Mouse (Mus musculus): ENCODE data around the gene Prph. TPM values are rescaled to one million over a fixed set of nuclear protein-coding genes. Genes with fewer than 3 reads are reported as not detected.

Prph gene
- total and polyA plus RNA-seq, 2 experiments from 2014 or later = 50.0 to 62.6 TPM

GRCm38 (mm10) chr15:99049473-99050253 lies 5.3 kb upstream of the Prph start:
- Histone ChIP-seq H3K27me3 (ENCODE audit: insufficient read depth, low read length) (0 out of 2 replicates have a peak, but pooled peaks cover under 1% of the 10 kb centered on the region), H3K27ac (no peak overlapping the region), H3K4me3 (ENCODE audit: low read length) (no peak overlapping the region), H3K9ac (replicated peaks; ENCODE audit: low read length) (no peak overlapping the region), H3K4me2 (ENCODE audit: low read depth, low read length) (no peak overlapping the region), H3K9me3 (ENCODE audit: low read length) (no peaks in the 10 kb centered on the region), H3K36me3 (ENCODE audit: insufficient read depth, low read length) (no peaks in the 10 kb centered on the region), H3K4me1 (ENCODE audit: insufficient read depth, low read length) (no peaks in the 10 kb centered on the region)
- ATAC-seq (no peak), DNase-seq (ENCODE audit: low spot score) (peak; percentile 86)
- peak; percentile 91 for TF ChIP-seq CTCF (IDR thresholded peaks at IDR 0.05; ENCODE audit: low read depth)
- WGBS = 38% methylated on average over 13 of the region's 13 CpGs

- DNase-seq (ENCODE audit: low spot score) = peak; percentile 35
- no peak for TF ChIP-seq CTCF (IDR thresholded peaks at IDR 0.05; ENCODE audit: low read depth)
- peaks cover 35% of the 10 kb centered on the region for H3K27me3 ChIP-seq (ENCODE audit: insufficient read depth, low read length)
- no peaks in the 10 kb centered on the region for H3K9me3 ChIP-seq (ENCODE audit: low read length)
- H3K4me1 ChIP-seq (ENCODE audit: insufficient read depth, low read length) = no peaks in the 10 kb centered on the region; the same call in 1 of the 2 replicates
- H3K9ac ChIP-seq (replicated peaks; ENCODE audit: low read length) = no peak overlapping the region
- no peaks in the 10 kb centered on the region for H3K36me3 ChIP-seq (ENCODE audit: insufficient read depth, low read length)
- ATAC-seq = no peak
- H3K4me3 ChIP-seq (ENCODE audit: low read length) = no peak overlapping the region
- H3K27ac ChIP-seq = no peak overlapping the region
- 11% methylated on average over 9 of the region's 9 CpGs for WGBS
- no peak overlapping the region for H3K4me2 ChIP-seq (ENCODE audit: low read depth, low read length)
Observed at GRCm38 (mm10) chr15:99053373-99053772, 1.6 kb upstream of the Prph start.

GRCm38 (mm10) chr15:99055511-99055961 lies 562 bp downstream of the Prph start:
- under 1% methylated on average over 37 of the region's 37 CpGs for WGBS
- Histone ChIP-seq H3K4me1 (ENCODE audit: insufficient read depth, low read length) (no peaks in the 10 kb centered on the region; the same call in 1 of the 2 replicates), H3K4me3 (ENCODE audit: low read length) (peak overlapping the region; percentile 34), H3K27me3 (ENCODE audit: insufficient read depth, low read length) (peaks cover 38% of the 10 kb centered on the region), H3K4me2 (ENCODE audit: low read depth, low read length) (peak overlapping the region; percentile 65), H3K27ac (no peak overlapping the region), H3K36me3 (ENCODE audit: insufficient read depth, low read length) (no peaks in the 10 kb centered on the region), H3K9me3 (ENCODE audit: low read length) (no peaks in the 10 kb centered on the region), H3K9ac (replicated peaks; ENCODE audit: low read length) (peak overlapping the region; percentile 22; the same call in 1 of the 2 replicates)
- DNase-seq (ENCODE audit: low spot score) (peak; percentile 50), ATAC-seq (no peak)
- no peak for TF ChIP-seq CTCF (IDR thresholded peaks at IDR 0.05; ENCODE audit: low read depth)

- ATAC-seq = no peak
- no peaks in the 10 kb centered on the region for H3K9me3 ChIP-seq (ENCODE audit: low read length)
- H3K4me1 ChIP-seq (ENCODE audit: insufficient read depth, low read length) = no peaks in the 10 kb centered on the region; the same call in 1 of the 2 replicates
- no peaks in the 10 kb centered on the region for H3K36me3 ChIP-seq (ENCODE audit: insufficient read depth, low read length)
- H3K27ac ChIP-seq = no peak overlapping the region
- 5% methylated on average over 14 of the region's 14 CpGs for WGBS
- peak; percentile 74 for TF ChIP-seq CTCF (IDR thresholded peaks at IDR 0.05; ENCODE audit: low read depth)
- H3K4me2 ChIP-seq (ENCODE audit: low read depth, low read length) = no peak overlapping the region; the same call in 1 of the 2 replicates
- peaks cover 38% of the 10 kb centered on the region for H3K27me3 ChIP-seq (ENCODE audit: insufficient read depth, low read length)
- H3K4me3 ChIP-seq (ENCODE audit: low read length) = 0 out of 2 replicates have a peak overlapping the region, but pooled peaks have one; percentile 34
- peak; percentile 21 for DNase-seq (ENCODE audit: low spot score)
- H3K9ac ChIP-seq (replicated peaks; ENCODE audit: low read length) = no peak overlapping the region
Observed at GRCm38 (mm10) chr15:99056332-99056731, 1.4 kb downstream of the Prph start.

- no peak overlapping the region for H3K9ac ChIP-seq (replicated peaks; ENCODE audit: low read length)
- ATAC-seq = no peak
- H3K27ac ChIP-seq = no peak overlapping the region
- no peak overlapping the region for H3K4me2 ChIP-seq (ENCODE audit: low read depth, low read length)
- no peaks in the 10 kb centered on the region for H3K36me3 ChIP-seq (ENCODE audit: insufficient read depth, low read length)
- 79% methylated on average over 12 of the region's 12 CpGs for WGBS
- no peak for TF ChIP-seq CTCF (IDR thresholded peaks at IDR 0.05; ENCODE audit: low read depth)
- peaks cover 6% of the 10 kb centered on the region for H3K27me3 ChIP-seq (ENCODE audit: insufficient read depth, low read length)
- no peaks in the 10 kb centered on the region for H3K4me1 ChIP-seq (ENCODE audit: insufficient read depth, low read length)
- H3K9me3 ChIP-seq (ENCODE audit: low read length) = no peaks in the 10 kb centered on the region
- DNase-seq (ENCODE audit: low spot score) = no peak
- no peak overlapping the region for H3K4me3 ChIP-seq (ENCODE audit: low read length)
Observed at GRCm38 (mm10) chr15:99065557-99066165, 10.7 kb downstream of the Prph start.

GRCm38 (mm10) chr15:99071988-99072387 lies 17.0 kb downstream of the Prph start:
- Histone ChIP-seq H3K27ac (no peak overlapping the region), H3K36me3 (ENCODE audit: insufficient read depth, low read length) (no peaks in the 10 kb centered on the region), H3K4me1 (ENCODE audit: insufficient read depth, low read length) (peaks cover 12% of the 10 kb centered on the region), H3K9me3 (ENCODE audit: low read length) (no peaks in the 10 kb centered on the region), H3K4me2 (ENCODE audit: low read depth, low read length) (no peak overlapping the region), H3K4me3 (ENCODE audit: low read length) (no peak overlapping the region), H3K27me3 (ENCODE audit: insufficient read depth, low read length) (no peaks in the 10 kb centered on the region), H3K9ac (replicated peaks; ENCODE audit: low read length) (no peak overlapping the region)
- ATAC-seq (no peak), DNase-seq (ENCODE audit: low spot score) (no peak)
- WGBS = 78% methylated on average over 1 of the region's 1 CpGs
- TF ChIP-seq CTCF (IDR thresholded peaks at IDR 0.05; ENCODE audit: low read depth) = 0 out of 2 replicates have a peak, but pooled peaks have one; percentile 24

Measured in hindbrain, postnatal 0 days (tissue).